Mouse (Mus musculus) hindbrain, postnatal 0 days (tissue): ENCODE results near the gene Urah. TPM values are rescaled to one million over a fixed set of nuclear protein-coding genes. Genes with fewer than 3 reads are reported as not detected.

ENCODE experiments used
- ATAC-seq: fragments of 200-750 bp; cut with Nextera tagmentation; 2 replicates; pipeline ENCODE4 v1.8.0; 2017; ENCODE audit warnings: mild to moderate bottlenecking, moderate TSS enrichment, moderate library complexity
- DNase-seq: peaks from one replicate; pipeline ENCODE4 v3.0.0-alpha.2; 2015; ENCODE audit warnings: low spot score
- H3K27ac ChIP-seq: fragments of 300-500 bp; sonication (generic); 2 replicates; pipeline ENCODE4 v1.5.1; 2014; ENCODE audit warnings: mild to moderate bottlenecking
- H3K27me3 ChIP-seq: fragments of 300-500 bp; sonication (generic); 2 replicates; pipeline ENCODE4 v1.6.1; 2014; ENCODE audit warnings: low read length, mixed read lengths; ENCODE audit not compliant: insufficient read depth
- H3K36me3 ChIP-seq: fragments of 300-500 bp; sonication (generic); 2 replicates; pipeline ENCODE4 v1.6.1; 2014; ENCODE audit warnings: low read length, mixed read lengths; ENCODE audit not compliant: insufficient read depth
- H3K4me1 ChIP-seq: fragments of 300-500 bp; sonication (generic); 2 replicates; pipeline ENCODE4 v1.6.1; 2014; ENCODE audit warnings: antibody characterized with exemption, low read length, mixed read lengths; ENCODE audit not compliant: insufficient read depth
- H3K4me2 ChIP-seq: fragments of 300-500 bp; sonication (generic); 2 replicates; pipeline ENCODE4 v1.6.1; 2014; ENCODE audit warnings: low read depth, mild to moderate bottlenecking, low read length, moderate library complexity, mixed read lengths
- H3K4me3 ChIP-seq: fragments of 300-500 bp; sonication (generic); 2 replicates; pipeline ENCODE4 v1.5.1; 2014; ENCODE audit warnings: low read length
- H3K9ac ChIP-seq: fragments of 300-500 bp; sonication (generic); replicated peaks from 2 replicates; pipeline ENCODE4 v1.6.1; 2014; ENCODE audit warnings: mild to moderate bottlenecking, low read length, moderate library complexity, mixed read lengths
- H3K9me3 ChIP-seq: fragments of 300-500 bp; sonication (generic); 2 replicates; pipeline ENCODE4 v1.6.1; 2016; ENCODE audit warnings: low read length, mixed read lengths
- CTCF ChIP-seq: IDR thresholded peaks from 2 replicates; pipeline ENCODE4 v1.5.1; 2016; ENCODE audit warnings: antibody characterized with exemption, control low read depth, low read depth
- WGBS: fragments of 180-500 bp; shearing (Covaris S2); extraction: QIAGEN DNeasy Blood & Tissue Kit; methylation state at CpG from one replicate; pipeline ENCODE4 v1.1.7; 2014; 5-methylcytosine and 5-hydroxymethylcytosine counted together
- polyA plus RNA-seq: library from polyadenylated mRNA; unstranded; fragments of >200 nt; fragmentation: Nextera tagmentation; extraction: Ambion mirVana; gene quantifications from 2 replicates; pipeline ENCODE4 v1.2.1, GENCODE M21; 2015
- total RNA-seq: library from RNA; depleted of rRNA; stranded (reverse); fragments of >200 nt; gene quantifications from 2 replicates; pipeline ENCODE4 v1.2.3, GENCODE M21; 2014

Urah gene
- total and polyA plus RNA-seq, 2 experiments from 2014 or later, result 0.37 to 0.80 TPM

GRCm38 (mm10) chr7:140821653-140822329 lies 13.0 kb upstream of the Urah start, which contains the start of gene Zfp941:
Zfp941 (minus strand) TSS chr7:140822178.
- H3K27me3 ChIP-seq, result no peaks in the 10 kb centered on the region
- peak within 1 kb of the TSS; percentile 95 for H3K27ac ChIP-seq
- peak within 1 kb of the TSS; percentile 67 for H3K4me2 ChIP-seq
- H3K4me3 ChIP-seq, result peak within 1 kb of the TSS; percentile 59
- no peak for TF ChIP-seq CTCF
- peak; percentile 91 for ATAC-seq
- peak within 1 kb of the TSS; percentile 76 for H3K9ac ChIP-seq
- WGBS, result under 1% methylated on average over 21 of the region's 21 CpGs
- no peaks in the 10 kb centered on the region for H3K36me3 ChIP-seq
- H3K9me3 ChIP-seq, result no peaks in the 10 kb centered on the region
- DNase-seq, result peak; percentile 94
- peaks cover 5% of the 10 kb centered on the region; the same call in 1 of the 2 replicates for H3K4me1 ChIP-seq

- H3K4me2 ChIP-seq, result no peak overlapping the region
- no peaks in the 10 kb centered on the region for H3K36me3 ChIP-seq
- no peaks in the 10 kb centered on the region for H3K27me3 ChIP-seq
- no peaks in the 10 kb centered on the region for H3K9me3 ChIP-seq
- no peak overlapping the region for H3K27ac ChIP-seq
- no peak overlapping the region for H3K9ac ChIP-seq
- H3K4me1 ChIP-seq, result peaks cover 5% of the 10 kb centered on the region; the same call in 1 of the 2 replicates
- DNase-seq, result no peak
- 90% methylated on average over 4 of the region's 4 CpGs for WGBS
- no peak overlapping the region for H3K4me3 ChIP-seq
- no peak for TF ChIP-seq CTCF
- ATAC-seq, result no peak
These were observed 12.1 kb upstream of the Urah start for GRCm38 (mm10) chr7:140822731-140823130.

GRCm38 (mm10) chr7:140828171-140828881 lies 6.5 kb upstream of the Urah start:
- no peaks in the 10 kb centered on the region for H3K4me1 ChIP-seq
- H3K9ac ChIP-seq, result no peak overlapping the region
- H3K27me3 ChIP-seq, result no peaks in the 10 kb centered on the region
- no peak overlapping the region for H3K4me2 ChIP-seq
- no peaks in the 10 kb centered on the region for H3K36me3 ChIP-seq
- H3K4me3 ChIP-seq, result no peak overlapping the region
- no peak overlapping the region; the same call in 1 of the 2 replicates for H3K27ac ChIP-seq
- 35% methylated on average over 8 of the region's 8 CpGs for WGBS
- peak; percentile 79 for DNase-seq
- ATAC-seq, result peak; percentile 87
- peak; percentile 87 for TF ChIP-seq CTCF
- H3K9me3 ChIP-seq, result no peaks in the 10 kb centered on the region

- no peaks in the 10 kb centered on the region for H3K9me3 ChIP-seq
- no peak overlapping the region for H3K9ac ChIP-seq
- ATAC-seq (no peak), DNase-seq (no peak)
- TF ChIP-seq CTCF, result no peak
- H3K4me2 ChIP-seq, result no peak overlapping the region
- no peak overlapping the region for H3K4me3 ChIP-seq
- no peaks in the 10 kb centered on the region for H3K36me3 ChIP-seq
- no peaks in the 10 kb centered on the region for H3K27me3 ChIP-seq
- no peak overlapping the region for H3K27ac ChIP-seq
- H3K4me1 ChIP-seq, result no peaks in the 10 kb centered on the region
- WGBS, result 61% methylated on average over 6 of the region's 6 CpGs
These were observed 3.4 kb upstream of the Urah start for GRCm38 (mm10) chr7:140831447-140831846.

- Histone ChIP-seq H3K9me3 (no peaks in the 10 kb centered on the region), H3K36me3 (no peaks in the 10 kb centered on the region), H3K4me3 (no peak overlapping the region), H3K27me3 (no peaks in the 10 kb centered on the region), H3K27ac (no peak overlapping the region), H3K4me1 (no peaks in the 10 kb centered on the region), H3K4me2 (no peak overlapping the region), H3K9ac (no peak overlapping the region)
- no peak for ATAC-seq
- WGBS, result 80% methylated on average over 4 of the region's 4 CpGs
- TF ChIP-seq CTCF, result no peak
- no peak for DNase-seq
These were observed 1.5 kb upstream of the Urah start for GRCm38 (mm10) chr7:140833341-140833740.

- Histone ChIP-seq H3K9ac (no peak overlapping the region), H3K4me2 (no peak overlapping the region), H3K27me3 (no peaks in the 10 kb centered on the region), H3K4me1 (no peaks in the 10 kb centered on the region), H3K9me3 (no peaks in the 10 kb centered on the region), H3K27ac (no peak overlapping the region), H3K36me3 (no peaks in the 10 kb centered on the region), H3K4me3 (no peak overlapping the region)
- TF ChIP-seq CTCF, result no peak
- ATAC-seq (no peak), DNase-seq (no peak)
- 81% methylated on average over 2 of the region's 2 CpGs for WGBS
These were observed 905 bp downstream of the Urah start for GRCm38 (mm10) chr7:140835758-140836087.
